Mouse (Mus musculus) neural tube, embryonic 15.5 days (tissue): Measurements from ENCODE around the gene Stx16. TPM values are rescaled to one million over a fixed set of nuclear protein-coding genes. Genes with fewer than 3 reads are reported as not detected.

Source experiments
- ATAC-seq: fragments of 200-750 bp; cut with Nextera tagmentation; 2 replicates; pipeline ENCODE4 v1.8.0; 2017; ENCODE audit warnings: mild to moderate bottlenecking, moderate TSS enrichment, moderate library complexity; ENCODE audit not compliant: low FRiP score
- H3K27ac ChIP-seq: fragments of 300-500 bp; sonication (generic); replicated peaks from 2 replicates; pipeline ENCODE4 v1.5.1; 2015; ENCODE audit warnings: mild to moderate bottlenecking, inconsistent platforms
- H3K27me3 ChIP-seq: fragments of 300-500 bp; sonication (generic); replicated peaks from 2 replicates; pipeline ENCODE4 v1.6.1; 2015; ENCODE audit warnings: inconsistent platforms
- H3K36me3 ChIP-seq: fragments of 300-500 bp; sonication (generic); 2 replicates; pipeline ENCODE4 v1.6.1; 2015; ENCODE audit warnings: inconsistent platforms
- H3K4me1 ChIP-seq: fragments of 300-500 bp; sonication (generic); 2 replicates; pipeline ENCODE4 v1.6.1; 2015; ENCODE audit warnings: inconsistent platforms
- H3K4me2 ChIP-seq: fragments of 300-500 bp; sonication (generic); 2 replicates; pipeline ENCODE4 v1.6.1; 2015; ENCODE audit warnings: inconsistent platforms, mild to moderate bottlenecking, moderate library complexity
- H3K4me3 ChIP-seq: fragments of 300-500 bp; sonication (generic); replicated peaks from 2 replicates; pipeline ENCODE4 v1.5.1; 2015; ENCODE audit warnings: mild to moderate bottlenecking, inconsistent platforms
- H3K9ac ChIP-seq: fragments of 300-500 bp; sonication (generic); replicated peaks from 2 replicates; pipeline ENCODE4 v1.6.1; 2015; ENCODE audit warnings: mild to moderate bottlenecking, inconsistent platforms
- H3K9me3 ChIP-seq: fragments of 300-500 bp; sonication (generic); replicated peaks from 2 replicates; pipeline ENCODE4 v1.6.1; 2016; ENCODE audit warnings: inconsistent platforms
- WGBS: fragments of 180-500 bp; shearing (Covaris S2); methylation state at CpG from one replicate; pipeline ENCODE4 v1.1.7; 2015; ENCODE audit warnings: mixed read lengths; 5-methylcytosine and 5-hydroxymethylcytosine counted together
- polyA plus RNA-seq: library from polyadenylated mRNA; unstranded; fragments of >200 nt; fragmentation: Nextera tagmentation; extraction: Ambion mirVana; gene quantifications from 2 replicates; pipeline ENCODE4 v1.2.1, GENCODE M21; 2015

The Stx16 gene
- polyA plus RNA-seq, 1 experiment from 2014 or later: 10.4 TPM

DNA sequence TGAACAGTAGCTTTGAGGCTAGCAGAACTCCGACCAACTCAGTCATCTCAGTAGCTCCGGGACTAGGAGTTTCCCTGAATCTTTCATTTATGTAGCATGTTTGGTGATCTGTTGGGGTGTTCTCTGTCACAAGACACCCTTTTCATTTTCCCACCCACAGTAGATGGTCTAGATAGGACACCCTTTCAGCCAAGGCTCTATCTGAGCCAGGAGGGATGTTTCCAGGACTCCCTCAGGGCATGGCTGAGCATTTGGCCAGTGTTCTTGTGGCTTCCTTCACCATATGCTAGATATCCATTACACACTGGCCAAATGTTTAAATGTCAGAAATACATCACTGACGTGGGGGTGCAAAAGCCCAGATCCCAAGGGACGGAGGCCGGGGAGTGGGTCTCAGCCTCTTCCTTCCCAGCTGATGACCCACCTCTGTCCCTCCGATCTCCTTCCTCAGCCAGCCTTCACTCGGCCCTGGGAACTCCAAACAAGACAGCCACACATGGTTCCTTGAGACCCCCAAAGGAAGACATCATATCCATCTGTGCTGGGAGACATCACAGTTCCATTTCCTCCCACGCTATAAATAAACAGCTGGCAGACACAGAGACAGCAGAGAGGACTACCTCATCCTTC is 54.5 kb downstream of the Stx16 start:
- Histone ChIP-seq H3K36me3 (no peaks in the 10 kb centered on the region), H3K9me3 (no peaks in the 10 kb centered on the region), H3K27ac (no peak overlapping the region), H3K27me3 (no peaks in the 10 kb centered on the region), H3K4me1 (peaks cover 14% of the 10 kb centered on the region), H3K4me2 (no peak overlapping the region), H3K9ac (no peak overlapping the region), H3K4me3 (no peak overlapping the region)
- 87% methylated on average over 8 of the region's 8 CpGs for WGBS
- ATAC-seq: no peak

DNA sequence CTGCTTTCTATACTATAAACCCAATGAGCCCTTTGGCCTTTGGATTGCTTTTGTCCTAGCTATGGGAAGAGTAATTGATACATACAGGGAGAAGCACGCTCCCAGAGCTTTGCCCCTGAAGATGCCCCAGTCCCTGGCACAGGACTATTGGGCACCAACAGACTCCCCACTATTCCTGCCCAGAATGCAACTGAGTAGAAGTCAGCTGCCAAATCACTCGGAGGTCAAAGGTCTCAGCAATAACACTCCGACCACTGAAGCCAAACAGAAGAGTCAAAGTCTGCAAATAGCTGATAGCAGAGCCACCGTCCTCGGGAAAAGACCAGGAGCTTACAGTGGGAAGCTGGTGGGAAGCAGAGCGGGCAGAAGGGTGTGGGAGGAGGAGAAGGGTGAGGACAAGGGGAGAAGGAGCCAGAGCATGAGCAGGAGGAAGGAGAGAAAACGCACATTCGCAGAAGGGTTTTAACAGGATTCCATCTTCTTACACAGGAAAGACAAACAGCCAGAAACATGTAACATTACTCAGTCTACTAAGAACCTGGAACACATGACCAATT is 56.4 kb downstream of the Stx16 start:
- Histone ChIP-seq H3K9me3 (no peaks in the 10 kb centered on the region), H3K4me1 (peaks cover under 1% of the 10 kb centered on the region; the same call in 1 of the 2 replicates), H3K4me2 (no peak overlapping the region), H3K27ac (no peak overlapping the region), H3K27me3 (no peaks in the 10 kb centered on the region), H3K36me3 (no peaks in the 10 kb centered on the region), H3K9ac (no peak overlapping the region), H3K4me3 (no peak overlapping the region)
- ATAC-seq: no peak
- WGBS: 89% methylated on average over 8 of the region's 8 CpGs

Other genes starting within 250 kb of the Stx16 start
- 14.1 and 26.0 TPM in 2 replicates for gene Npepl1, start 34.0 kb downstream of the Stx16 start, polyA plus RNA-seq
- gene Gnas, start 208.0 kb downstream of the Stx16 start, polyA plus RNA-seq: 1,725 and 1,770 TPM in 2 replicates